Mouse (Mus musculus) gastrocnemius, postnatal 14 days (tissue): ENCODE results near the gene Dnah1. TPM values are rescaled to one million over a fixed set of nuclear protein-coding genes. Genes with fewer than 3 reads are reported as not detected.

Experiments
- DNase-seq: peaks from one replicate; pipeline ENCODE4 v3.0.0; 2021; ENCODE audit warnings: mixed read lengths
- intact Hi-C: fragments of 180-260 bp; cut with DNase I; formaldehyde crosslinking; loops from one replicate; pipeline ENCODE4 v1.15.1; 2025; ENCODE audit warnings: low total_unique reads
- total RNA-seq, 2 experiments: library from RNA; stranded (reverse); gene quantifications; 2 replicates each; pipeline ENCODE4 v1.2.3; 2021

Gene Dnah1
- total RNA-seq, 2 experiments from 2014 or later: 0.18 to 0.21 TPM

- intact Hi-C loops: loop anchor here (10.0 kb wide), 1 partner anchor 124 kb away; no protein-coding TSS in a partner anchor
- DNase-seq: no peak
These were observed 73.2 kb downstream of the Dnah1 start for GRCm38 (mm10) chr14:31250222-31251083.

DNA sequence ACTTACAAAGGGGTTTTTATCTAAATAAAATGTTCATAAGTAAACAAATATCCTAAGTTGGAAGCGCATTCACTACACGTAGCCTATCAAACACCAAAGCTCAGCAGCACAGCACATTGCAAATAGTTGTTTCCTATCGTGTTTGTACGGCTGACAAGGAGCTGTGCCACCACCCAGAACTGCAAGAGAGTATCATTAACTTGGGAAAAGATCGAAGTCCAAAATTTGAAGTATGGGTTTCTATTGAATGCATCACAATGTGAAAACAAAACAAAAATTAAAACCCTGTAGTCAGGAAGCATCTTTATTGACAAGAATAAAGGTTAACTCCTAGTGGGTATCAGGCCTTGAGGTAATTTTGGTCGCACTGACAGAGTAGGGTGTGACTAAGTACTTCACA is 75.3 kb downstream of the Dnah1 start:
- intact Hi-C loops: loop anchor here (5.0 kb wide), 1 partner anchor 36 kb away; no protein-coding TSS in a partner anchor
- DNase-seq: no peak

- intact Hi-C loops: loop anchor here (5.0 kb wide), 1 partner anchor 34 kb away; no protein-coding TSS in a partner anchor
These were observed 77.8 kb downstream of the Dnah1 start for GRCm38 (mm10) chr14:31245946-31246345.

DNA sequence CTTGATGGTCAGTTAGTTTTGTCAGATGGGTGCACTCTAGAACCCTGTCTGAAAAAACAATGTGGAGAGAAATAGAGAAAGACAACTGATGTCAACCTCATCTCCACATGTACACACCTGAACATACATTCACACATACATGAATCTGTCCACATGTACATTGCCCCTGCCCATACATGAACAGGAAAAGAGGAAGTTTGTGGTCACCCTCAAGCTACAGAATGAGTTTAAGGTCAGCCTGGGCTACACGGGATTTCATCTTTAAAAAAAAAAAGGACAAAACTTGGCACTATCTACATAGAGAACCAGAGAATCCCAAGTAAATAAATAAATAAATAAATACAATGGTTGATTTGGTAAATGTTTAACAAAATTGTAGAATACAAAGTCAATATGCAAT is 78.9 kb downstream of the Dnah1 start:
- intact Hi-C loops: loop anchor here (5.0 kb wide), 1 partner anchor 32 kb away; no protein-coding TSS in a partner anchor
- no peak for DNase-seq

More at GRCm38 (mm10) chr14:31245946-31246345, 77.8 kb downstream of the Dnah1 start:
- DNase-seq: no peak

DNA sequence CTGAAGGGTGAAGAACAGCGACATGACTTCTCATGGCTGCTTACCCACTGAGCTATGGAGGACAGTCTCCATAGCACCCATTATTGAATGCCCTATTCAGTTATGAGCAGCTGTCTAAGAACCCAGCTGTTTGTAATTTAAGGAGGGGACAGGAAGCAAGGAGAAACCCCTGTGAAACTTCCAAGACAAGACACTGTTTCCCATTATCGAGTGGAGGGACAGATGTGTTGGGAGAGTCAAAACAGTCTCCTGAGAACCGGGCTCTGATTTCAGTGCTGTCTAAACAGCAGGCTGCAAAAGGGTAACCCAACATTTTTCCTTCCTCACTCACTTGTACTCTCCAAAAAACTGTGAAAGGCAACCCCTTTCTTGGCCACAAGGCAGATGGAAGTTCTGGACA is 83.2 kb downstream of the Dnah1 start:
- DNase-seq: no peak
- intact Hi-C loops: no loop called here

DNA sequence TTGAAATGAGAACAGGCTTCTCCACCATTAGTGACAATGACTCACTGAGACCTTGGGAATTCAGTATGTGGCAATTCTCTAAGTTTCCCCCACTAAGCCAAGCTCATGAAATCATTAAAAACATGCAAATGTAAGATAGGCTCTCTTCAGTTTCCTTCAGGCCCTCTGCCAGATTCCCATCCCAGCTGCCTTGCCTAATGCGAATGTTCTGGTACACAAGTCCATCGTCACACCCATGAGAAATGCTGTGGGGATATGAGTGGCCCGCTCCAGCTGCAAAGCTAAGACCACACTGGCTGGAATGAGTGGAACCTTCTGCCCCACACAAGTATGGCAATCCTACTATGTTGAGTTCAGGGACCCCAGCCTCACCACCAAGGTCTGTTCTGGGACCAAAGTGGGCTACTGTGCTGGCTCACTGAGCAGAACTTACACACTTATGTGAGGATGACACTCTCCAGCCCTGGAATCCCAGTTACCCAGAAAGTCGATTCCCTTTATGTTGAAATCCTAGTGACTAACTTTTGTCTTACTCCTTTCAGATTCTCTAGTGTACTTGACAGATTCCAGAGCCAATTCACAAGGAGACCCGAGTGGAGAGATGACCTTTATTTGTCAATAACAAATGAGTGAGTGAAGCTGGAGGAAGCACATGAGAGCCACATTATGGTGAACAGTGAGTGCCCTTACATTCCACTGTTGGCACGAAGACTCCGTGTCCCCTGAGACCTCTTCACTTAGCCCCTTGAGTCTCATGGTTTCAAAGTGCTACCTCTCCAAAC is 86.4 kb downstream of the Dnah1 start:
- DNase-seq: peak; percentile 78
- intact Hi-C loops: no loop called here

DNA sequence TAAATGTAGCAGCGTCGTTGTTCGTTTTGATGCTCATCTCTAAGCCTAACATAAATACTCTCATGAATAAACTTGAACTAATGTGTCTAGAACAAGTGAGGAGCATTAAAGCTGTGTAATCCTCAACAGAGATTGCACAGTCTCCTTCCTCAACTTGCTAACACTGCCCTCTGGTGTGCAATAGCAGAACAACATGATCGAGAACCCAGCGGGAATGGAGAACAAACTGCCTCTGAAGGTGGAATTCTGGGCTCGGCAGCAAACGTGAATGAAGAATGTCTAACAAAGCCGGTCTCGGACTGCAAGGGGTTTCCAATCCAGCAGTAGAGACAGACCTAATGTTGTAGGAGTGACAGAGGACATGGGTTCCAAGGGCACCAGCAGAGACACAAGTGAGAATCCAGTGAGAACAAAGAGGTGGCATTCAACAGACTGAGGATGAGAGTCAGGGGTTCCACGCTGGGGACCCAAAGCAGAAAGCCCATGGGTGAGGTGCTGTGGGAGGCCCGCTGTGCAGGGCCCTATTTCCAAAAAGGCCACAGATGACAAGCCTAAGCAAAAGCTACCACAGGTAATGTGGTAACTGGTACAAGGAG is 89.6 kb downstream of the Dnah1 start:
- peak; percentile 77 for DNase-seq
- intact Hi-C loops: no loop called here

DNA sequence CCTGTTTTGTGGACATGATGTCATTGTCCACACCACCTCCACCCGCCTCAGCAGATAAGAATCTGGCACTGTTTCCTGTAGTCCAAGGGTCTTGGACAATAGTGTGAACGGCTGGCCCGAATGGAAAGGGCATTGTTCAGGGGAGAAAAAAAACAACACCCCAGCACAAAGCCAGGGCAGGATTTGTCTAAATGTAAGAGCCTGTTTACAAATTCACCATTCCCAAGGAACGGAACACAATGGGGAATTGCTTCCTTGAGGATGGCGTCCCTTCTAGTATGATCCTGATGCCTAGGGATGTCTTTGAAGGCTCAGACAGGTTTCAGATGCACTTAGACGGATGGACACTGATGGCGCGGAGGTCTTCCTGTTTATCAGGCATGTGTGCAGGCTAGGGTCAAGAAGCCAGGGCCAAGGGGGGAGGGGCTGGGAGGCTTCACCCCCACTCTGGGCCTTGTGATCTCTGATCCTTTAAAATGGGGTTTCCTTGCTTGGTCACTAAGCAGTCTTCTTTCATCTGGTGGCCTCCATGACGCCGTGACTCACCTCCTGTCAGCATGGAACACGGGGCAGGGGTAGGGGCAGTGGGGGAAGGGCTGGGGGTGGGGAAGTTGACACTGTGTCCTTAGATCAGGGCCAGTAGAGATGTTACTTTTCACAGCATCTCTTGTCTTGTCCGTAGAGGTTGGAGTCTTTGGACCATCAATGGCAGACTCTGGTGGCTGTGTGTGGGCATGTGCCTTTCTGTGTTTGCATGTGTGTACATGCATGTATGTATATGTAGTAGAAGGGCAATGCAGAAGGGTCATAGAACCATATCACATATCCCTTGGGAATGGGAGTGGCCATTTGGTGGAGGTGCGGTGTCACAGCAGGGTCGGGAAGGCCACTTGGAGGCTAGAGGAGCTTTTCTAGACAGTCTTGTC is 90.4 kb downstream of the Dnah1 start:
- no peak for DNase-seq
- intact Hi-C loops: no loop called here

DNA sequence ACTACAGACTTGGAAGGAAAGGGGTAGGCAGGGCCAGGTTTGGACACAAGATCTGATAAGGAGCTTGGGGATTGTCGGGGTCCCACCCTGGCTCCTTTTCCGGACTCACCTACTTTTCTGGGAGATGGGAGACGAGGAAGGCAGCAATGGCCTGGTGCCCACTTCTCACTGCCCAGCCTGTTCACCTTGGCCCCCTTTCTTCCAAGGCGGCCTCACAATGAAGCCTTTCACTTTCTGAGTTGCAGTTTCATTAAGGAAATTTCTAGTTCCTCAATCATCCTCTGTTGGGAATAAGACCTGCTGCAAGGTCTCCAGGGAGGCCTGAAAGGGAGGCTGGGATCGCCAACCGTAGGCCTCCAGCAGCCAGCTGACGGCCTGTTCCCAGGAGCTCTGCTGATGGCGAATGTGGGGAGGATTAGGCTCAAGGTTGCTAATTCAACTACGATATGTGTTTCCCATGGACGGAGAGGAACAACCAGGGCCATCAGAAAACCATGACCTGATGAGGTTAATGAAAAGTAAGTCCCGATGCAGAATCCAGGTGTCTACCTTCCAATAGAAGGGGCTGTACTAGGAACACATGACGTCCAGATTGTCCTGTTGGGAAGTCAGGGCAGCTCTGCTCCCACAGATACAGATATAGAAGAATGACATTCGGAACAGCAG is 91.2 kb downstream of the Dnah1 start:
- no peak for DNase-seq
- intact Hi-C loops: no loop called here

DNA sequence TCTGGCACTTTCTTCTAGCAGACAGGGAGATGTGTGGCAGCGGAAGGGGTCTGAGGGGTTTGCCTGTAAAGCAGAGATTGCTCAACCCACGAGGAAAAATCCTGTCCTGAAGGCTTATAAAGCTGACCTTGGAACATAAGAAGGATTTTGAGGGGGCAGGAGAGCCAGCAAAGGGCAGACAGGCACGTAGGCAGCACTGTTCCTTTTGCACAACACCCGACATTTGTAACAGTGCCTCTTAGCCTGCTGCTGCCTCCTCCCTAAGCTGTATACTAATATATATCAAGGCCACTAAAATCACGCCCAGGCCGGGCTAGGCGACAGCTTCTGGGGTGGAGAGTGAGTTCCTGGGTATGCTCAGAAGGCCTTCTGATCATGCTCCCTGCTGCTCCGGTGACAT is 93.3 kb downstream of the Dnah1 start:
- intact Hi-C loops: no loop called here

GRCm38 (mm10) chr14:31228234-31228633 is 95.5 kb downstream of the Dnah1 start:
- intact Hi-C loops: no loop called here

More for the DNA sequence above, 93.3 kb downstream of the Dnah1 start:
- no peak for DNase-seq

DNA sequence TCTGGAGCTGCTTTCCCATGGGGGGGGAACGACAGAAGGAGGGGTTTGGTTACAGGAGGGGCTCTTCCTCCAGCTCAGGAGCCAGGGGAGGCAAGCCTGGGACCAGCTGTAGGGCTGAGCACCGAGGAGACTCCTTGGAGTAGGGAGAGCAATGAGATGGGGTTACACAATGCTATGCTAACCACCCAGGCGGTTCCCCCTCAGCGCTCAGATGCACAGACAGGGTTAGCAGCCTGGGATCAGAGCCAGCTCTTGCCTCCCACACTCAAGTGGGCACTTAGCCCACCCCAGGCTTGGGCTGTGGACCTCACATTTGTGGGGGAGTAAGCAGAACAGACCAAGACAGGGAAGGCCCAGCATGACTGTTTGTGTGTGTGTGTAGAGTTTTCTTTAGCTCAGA is 96.7 kb downstream of the Dnah1 start:
- intact Hi-C loops: no loop called here

More at GRCm38 (mm10) chr14:31228234-31228633, 95.5 kb downstream of the Dnah1 start:
- no peak for DNase-seq

GRCm38 (mm10) chr14:31217666-31218065 is 106.0 kb downstream of the Dnah1 start, which contains the start of gene Sema3g:
TSS of gene Sema3g (plus strand) at chr14:31217860.
- intact Hi-C loops: no loop called here

More for the DNA sequence above, 96.7 kb downstream of the Dnah1 start:
- peak; percentile 47 for DNase-seq

DNA sequence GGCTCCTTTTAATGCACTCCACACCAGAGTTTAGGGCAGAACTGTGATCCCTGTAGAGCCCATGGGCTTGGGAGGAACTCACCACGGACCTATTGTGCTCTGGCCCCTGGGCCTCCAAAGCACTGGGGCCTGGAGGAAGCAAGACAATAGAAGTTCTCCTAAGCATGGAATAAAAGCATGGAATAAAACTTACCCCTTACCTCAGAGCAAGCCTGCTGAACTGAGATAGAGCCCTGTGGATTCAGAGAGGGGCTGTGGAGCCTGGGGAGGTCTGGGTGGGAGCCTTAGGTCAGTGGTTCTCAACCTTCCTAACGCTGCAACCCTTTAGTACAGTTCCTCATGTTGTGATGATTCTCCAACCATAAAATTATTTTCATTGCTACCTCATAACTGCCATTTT is 106.8 kb downstream of the Dnah1 start, which contains the start of gene Nisch:
TSS of gene Nisch (minus strand) at position 101 of the 400 bp plus-strand sequence.
- intact Hi-C loops: no loop called here
- no peak for DNase-seq

More at GRCm38 (mm10) chr14:31217666-31218065, 106.0 kb downstream of the Dnah1 start, which contains the start of gene Sema3g:
- peak; percentile 62 for DNase-seq

DNA sequence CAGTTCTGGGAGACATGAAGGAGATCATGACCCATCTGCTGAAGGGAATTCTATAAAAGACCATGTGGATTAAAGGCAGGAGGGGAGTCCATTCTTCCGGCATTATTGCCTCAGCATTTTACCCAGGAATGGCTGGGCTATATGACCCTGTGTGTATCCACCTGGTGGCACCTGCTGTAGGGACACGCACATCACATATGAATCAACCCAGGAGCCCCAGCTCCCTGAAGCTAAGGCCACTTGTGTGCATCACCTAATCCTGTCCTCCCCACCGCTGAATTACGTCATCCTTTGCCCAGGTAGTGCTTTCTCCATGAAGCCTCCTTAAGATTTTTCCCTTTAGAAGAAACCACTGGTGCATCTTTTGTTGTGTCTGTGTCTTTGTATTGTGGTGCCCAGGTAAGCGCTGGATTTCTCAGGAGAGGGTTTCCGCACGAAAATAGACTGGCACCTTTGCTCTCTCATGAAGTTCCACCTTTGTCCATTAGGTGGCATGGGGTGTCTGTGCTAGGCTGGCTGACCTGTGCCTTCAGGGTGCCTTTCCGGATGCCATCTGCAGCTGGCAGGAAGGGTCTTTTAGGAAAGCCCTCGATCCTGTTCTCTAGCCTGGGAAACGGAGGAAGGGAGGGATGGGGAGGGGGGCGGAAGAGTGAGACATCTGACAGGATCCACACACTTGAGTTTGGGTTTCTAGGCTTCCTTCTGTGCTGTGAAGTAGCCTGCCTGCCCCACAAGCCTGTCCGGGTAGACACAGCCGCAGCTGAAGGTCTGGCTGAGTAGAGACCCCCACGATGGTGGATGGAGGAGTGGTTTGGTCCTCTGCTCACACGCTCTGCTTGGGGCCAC is 108.3 kb downstream of the Dnah1 start:
- peak; percentile 55 for DNase-seq
- intact Hi-C loops: no loop called here

DNA sequence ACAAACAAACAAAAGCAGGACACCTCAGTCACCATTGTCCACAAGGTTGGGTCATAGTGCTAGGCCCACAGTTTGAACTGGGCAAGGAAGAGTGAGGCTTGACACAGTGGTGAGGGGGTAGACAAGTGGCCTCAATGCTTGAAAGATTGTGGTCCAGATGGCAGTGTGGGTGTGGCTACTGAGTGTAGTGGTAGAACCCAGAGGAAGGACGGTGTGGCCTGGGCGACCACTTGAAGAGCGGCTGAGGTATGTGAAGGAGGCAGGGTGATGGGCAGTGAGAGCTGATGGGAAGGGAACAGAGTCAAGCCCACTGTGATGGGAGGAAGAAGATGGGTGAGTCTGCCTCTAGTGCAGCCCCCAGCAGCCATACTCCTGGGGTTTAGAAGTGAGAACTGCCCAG is 109.0 kb downstream of the Dnah1 start:
- no peak for DNase-seq
- intact Hi-C loops: loop anchor here (5.0 kb wide), 1 partner anchor 33 kb away; no protein-coding TSS in a partner anchor

DNA sequence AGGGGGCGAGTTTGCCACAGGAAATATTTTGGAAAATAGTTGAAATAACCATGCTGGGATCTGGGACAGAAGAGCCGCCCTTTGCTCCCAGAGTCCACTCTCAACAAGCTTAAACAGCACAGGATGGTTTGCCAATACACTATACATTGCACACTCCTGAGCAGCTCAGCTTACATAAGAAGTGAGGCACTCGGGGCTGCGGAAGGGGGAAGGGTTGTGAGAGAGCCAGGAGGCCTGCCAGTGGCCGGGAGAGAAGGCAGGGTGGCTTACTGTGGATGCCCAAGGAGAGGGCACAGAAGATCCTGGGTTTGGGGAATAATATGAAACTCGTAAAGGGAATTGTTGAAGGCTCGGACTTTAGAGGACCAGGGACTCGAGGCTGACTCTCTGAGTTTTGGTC is 109.8 kb downstream of the Dnah1 start:
- intact Hi-C loops: loop anchor here (5.0 kb wide), 1 partner anchor 33 kb away; no protein-coding TSS in a partner anchor
- no peak for DNase-seq
